Mouse (Mus musculus) lung, embryonic 14.5 days (tissue): ENCODE measurements around the gene Lrrc7. TPM values are rescaled to one million over a fixed set of nuclear protein-coding genes. Genes with fewer than 3 reads are reported as not detected.

Experiments
- ATAC-seq: fragments of 200-750 bp; cut with Nextera tagmentation; 2 replicates; pipeline ENCODE4 v1.8.0; 2017; ENCODE audit warnings: mild to moderate bottlenecking, moderate TSS enrichment, moderate library complexity; ENCODE audit not compliant: insufficient read depth
- DNase-seq: peaks from one replicate; pipeline ENCODE4 v3.0.0-alpha.2; 2015
- H3K27ac ChIP-seq: fragments of 300-500 bp; sonication (generic); 2 replicates; pipeline ENCODE4 v1.5.1; 2014; ENCODE audit warnings: low read depth, mild to moderate bottlenecking, moderate library complexity
- H3K27me3 ChIP-seq: fragments of 300-500 bp; sonication (generic); 2 replicates; pipeline ENCODE4 v1.6.1; 2014; ENCODE audit warnings: low read length, control low read depth; ENCODE audit not compliant: insufficient read depth
- H3K36me3 ChIP-seq: fragments of 300-500 bp; sonication (generic); 2 replicates; pipeline ENCODE4 v1.6.1; 2014; ENCODE audit warnings: control low read depth; ENCODE audit not compliant: insufficient read depth
- H3K4me1 ChIP-seq: fragments of 300-500 bp; sonication (generic); 2 replicates; pipeline ENCODE4 v1.6.1; 2014; ENCODE audit warnings: antibody characterized with exemption, control low read depth; ENCODE audit not compliant: insufficient read depth
- H3K4me2 ChIP-seq: fragments of 300-500 bp; sonication (generic); 2 replicates; pipeline ENCODE4 v1.6.1; 2014; ENCODE audit warnings: mild to moderate bottlenecking
- H3K4me3 ChIP-seq: fragments of 300-500 bp; sonication (generic); 2 replicates; pipeline ENCODE4 v1.5.1; 2014; ENCODE audit warnings: low read depth, low read length
- H3K9ac ChIP-seq: fragments of 300-500 bp; sonication (generic); 2 replicates; pipeline ENCODE4 v1.6.1; 2014
- H3K9me3 ChIP-seq: fragments of 300-500 bp; sonication (generic); 2 replicates; pipeline ENCODE4 v1.6.1; 2016; ENCODE audit warnings: low read depth, low read length, control low read depth
- CTCF ChIP-seq: IDR thresholded peaks from 2 replicates; pipeline ENCODE4 v1.5.1; 2016; ENCODE audit warnings: antibody characterized with exemption, low read depth
- WGBS: fragments of 180-500 bp; shearing (Covaris S2); extraction: QIAGEN DNeasy Blood & Tissue Kit; methylation state at CpG from one replicate; pipeline ENCODE4 v1.1.7; 2014; 5-methylcytosine and 5-hydroxymethylcytosine counted together
- polyA plus RNA-seq: library from polyadenylated mRNA; unstranded; fragments of >200 nt; fragmentation: Nextera tagmentation; extraction: Ambion mirVana; gene quantifications from 2 replicates; pipeline ENCODE4 v1.2.1, GENCODE M21; 2014

The Lrrc7 gene
- polyA plus RNA-seq, 1 experiment from 2014 or later: 0.43 TPM

DNA sequence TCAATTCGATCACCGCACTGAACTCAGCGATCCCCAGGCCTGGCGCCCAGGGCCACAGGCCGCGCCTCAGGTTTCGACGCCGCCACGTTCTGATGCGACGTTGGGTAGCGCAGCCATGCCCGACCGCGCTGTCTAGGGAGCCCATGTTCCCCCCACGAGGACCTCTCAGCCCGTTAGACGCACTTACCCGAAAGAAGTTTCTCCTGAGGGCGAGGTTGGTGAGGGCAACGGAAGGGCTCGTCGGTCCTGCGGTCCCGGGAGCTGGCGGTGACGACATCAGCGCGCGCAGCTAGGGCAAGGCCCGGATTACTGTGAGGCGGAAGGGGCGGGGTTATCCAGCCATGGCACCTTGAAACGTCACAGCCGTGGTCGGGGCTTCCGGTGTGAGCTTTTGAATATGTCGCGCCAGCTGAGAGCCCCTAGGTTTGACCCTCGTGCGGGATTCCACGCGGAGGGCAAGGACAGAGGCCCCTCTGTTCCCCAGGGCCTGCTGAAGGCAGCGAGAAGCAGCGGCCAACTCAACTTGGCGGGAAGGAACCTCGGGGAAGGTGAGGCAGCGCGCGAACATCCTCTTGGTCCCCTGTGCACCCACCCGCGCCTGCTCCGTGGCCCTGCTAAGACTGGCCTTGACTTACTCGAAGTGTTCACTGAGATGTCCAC lies 525.6 kb downstream of the Lrrc7 start, which contains the start of the genes Srsf11 and Lrrc40:
TSS of gene Srsf11 (minus strand) at position 311 of the 660 bp plus-strand sequence.
TSS of gene Lrrc40 (plus strand) at position 334 of the 660 bp plus-strand sequence.
- Histone ChIP-seq H3K9me3 (no peaks in the 10 kb centered on the region), H3K4me1 (peaks cover 8% of the 10 kb centered on the region; the same call in 1 of the 2 replicates), H3K9ac (peak within 1 kb of the TSS; percentile 95), H3K27ac (peak within 1 kb of the TSS; percentile 93), H3K36me3 (peaks cover 5% of the 10 kb centered on the region; the same call in 1 of the 2 replicates), H3K4me3 (peak within 1 kb of the TSS; percentile 85), H3K27me3 (no peaks in the 10 kb centered on the region), H3K4me2 (peak within 1 kb of the TSS; percentile 86)
- WGBS: under 1% methylated on average over 55 of the region's 55 CpGs
- TF ChIP-seq CTCF: no peak
- peak; percentile 98 for DNase-seq
- ATAC-seq: peak; percentile 97

DNA sequence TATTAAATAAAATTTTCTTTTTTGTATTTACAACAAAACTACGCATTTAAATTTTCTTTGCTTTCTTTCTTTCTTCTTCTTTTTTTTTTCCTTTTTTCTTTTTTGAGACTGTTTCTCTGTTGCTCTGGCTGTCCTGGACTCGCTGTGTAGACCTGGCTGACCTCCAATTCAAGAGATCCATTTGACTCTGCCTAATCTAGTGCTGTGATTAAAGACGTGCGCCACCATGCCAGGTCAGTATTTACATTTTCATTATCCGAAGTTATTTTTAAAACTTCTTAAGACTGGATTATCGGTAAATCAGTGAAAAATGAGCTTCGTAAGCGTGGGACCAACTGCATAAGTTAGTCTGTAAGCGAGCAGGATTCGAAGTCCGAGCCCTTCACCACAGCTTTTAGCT lies 526.2 kb downstream of the Lrrc7 start:
- peak; percentile 55 for DNase-seq
- no peak for ATAC-seq
- WGBS: under 1% methylated on average over 11 of the region's 11 CpGs

More for the DNA sequence above, 526.2 kb downstream of the Lrrc7 start:
- peaks cover 8% of the 10 kb centered on the region; the same call in 1 of the 2 replicates for H3K4me1 ChIP-seq
- H3K9me3 ChIP-seq: no peaks in the 10 kb centered on the region
- H3K27ac ChIP-seq: peak overlapping the region; percentile 93
- TF ChIP-seq CTCF: no peak
- peak overlapping the region; percentile 86 for H3K4me2 ChIP-seq
- H3K4me3 ChIP-seq: peak overlapping the region; percentile 85
- peak overlapping the region; percentile 95 for H3K9ac ChIP-seq
- H3K27me3 ChIP-seq: no peaks in the 10 kb centered on the region
- H3K36me3 ChIP-seq: peaks cover 5% of the 10 kb centered on the region; the same call in 1 of the 2 replicates
